Mouse (Mus musculus) myocyte (in vitro differentiated cells): Measurements from ENCODE around the gene Tpra1. TPM values are rescaled to one million over a fixed set of nuclear protein-coding genes. Genes with fewer than 3 reads are reported as not detected.
A peak's percentile ranks its signal among the peaks of the same experiment; 100 is the strongest.

ENCODE experiments used
- H3K27me3 ChIP-seq: one replicate; pipeline ENCODE4 v1.6.1; 2011; ENCODE audit not compliant: control insufficient read depth, insufficient read depth, insufficient read length
- H3K36me3 ChIP-seq: one replicate; pipeline ENCODE4 v1.6.1; 2011; ENCODE audit not compliant: control insufficient read depth, insufficient read depth
- H3K4me2 ChIP-seq: one replicate; pipeline ENCODE4 v1.6.1; 2011; ENCODE audit warnings: low read depth, control low read depth
- H3K4me3 ChIP-seq: one replicate; pipeline ENCODE4 v1.5.1; 2011; ENCODE audit warnings: mild to moderate bottlenecking, control low read depth, moderate library complexity
- H3K79me2 ChIP-seq: one replicate; pipeline ENCODE4 v1.6.1; 2011; ENCODE audit not compliant: control insufficient read depth, insufficient read depth
- H3ac ChIP-seq: one replicate; pipeline ENCODE4 v1.6.1; 2011; ENCODE audit not compliant: control insufficient read depth, insufficient read length
- CEBPB ChIP-seq: IDR thresholded peaks from 2 replicates; pipeline ENCODE4 v1.6.1; 2011; ENCODE audit warnings: mild to moderate bottlenecking, moderate library complexity; ENCODE audit not compliant: poor library complexity, insufficient read depth, severe bottlenecking
- E2F4 ChIP-seq: IDR thresholded peaks from one replicate; pipeline ENCODE4 v1.6.1; 2011; ENCODE audit warnings: mild to moderate bottlenecking, control low read depth, moderate library complexity; ENCODE audit not compliant: insufficient read depth
- MAX ChIP-seq: IDR thresholded peaks from one replicate; pipeline ENCODE4 v1.6.1; 2011; ENCODE audit warnings: low read depth, mild to moderate bottlenecking, control low read depth
- MYOD1 ChIP-seq, 3 experiments: IDR thresholded peaks; one replicate each; pipeline ENCODE4 v1.6.1; 2011; ENCODE audit warnings: control low read depth in 2 of 3, low read depth in 2 of 3, mild to moderate bottlenecking in 2 of 3, moderate library complexity in 1 of 3; ENCODE audit not compliant: insufficient read length in 2 of 3, control insufficient read depth in 1 of 3
- MYOG ChIP-seq, 3 experiments: IDR thresholded peaks; one replicate each; pipeline ENCODE4 v1.6.1; 2011; ENCODE audit warnings: control low read depth in 2 of 3, low read depth in 2 of 3, mild to moderate bottlenecking in 2 of 3; ENCODE audit not compliant: insufficient read length in 2 of 3, control insufficient read depth in 1 of 3, insufficient read depth in 1 of 3
- POLR2A ChIP-seq: IDR thresholded peaks from one replicate; pipeline ENCODE4 v1.6.1; 2011; ENCODE audit warnings: low read depth, mild to moderate bottlenecking, control low read depth, moderate library complexity; ENCODE audit not compliant: insufficient read length
- POLR2AphosphoS2 ChIP-seq: IDR thresholded peaks from one replicate; pipeline ENCODE4 v1.6.1; 2011; ENCODE audit warnings: low read depth, control low read depth; ENCODE audit not compliant: insufficient read length
- REST ChIP-seq: IDR thresholded peaks from one replicate; pipeline ENCODE4 v1.6.1; 2011; ENCODE audit warnings: mild to moderate bottlenecking, control low read depth, moderate library complexity; ENCODE audit not compliant: insufficient read depth, insufficient read length
- SRF ChIP-seq: IDR thresholded peaks from one replicate; pipeline ENCODE4 v1.6.1; 2011; ENCODE audit warnings: low read depth; ENCODE audit not compliant: control insufficient read depth, insufficient read length
- TCF12 ChIP-seq: IDR thresholded peaks from one replicate; pipeline ENCODE4 v1.6.1; 2011; ENCODE audit warnings: mild to moderate bottlenecking, control low read depth; ENCODE audit not compliant: poor library complexity, insufficient read depth, severe bottlenecking
- TCF3 ChIP-seq: IDR thresholded peaks from one replicate; pipeline ENCODE4 v1.6.1; 2011; ENCODE audit warnings: low read depth, control low read depth; ENCODE audit not compliant: insufficient read length
- USF1 ChIP-seq: IDR thresholded peaks from one replicate; pipeline ENCODE4 v1.6.1; 2011; ENCODE audit warnings: low read depth, mild to moderate bottlenecking, control low read depth, moderate library complexity
- polyA plus RNA-seq: library from polyadenylated mRNA; unstranded; fragments of >200 nt; fragmentation: generic; extraction: Trizol; gene quantifications from one replicate; pipeline ENCODE4 v1.2.1, GENCODE M21; 2012; ENCODE audit warnings: missing spikeins

The Tpra1 gene
- polyA plus RNA-seq, 1 experiment = 27.3 TPM

- TF ChIP-seq MAX = no peak
- no peak for TF ChIP-seq POLR2A
- TF ChIP-seq TCF12 = no peak
- TF ChIP-seq MYOD1 (IDR thresholded peaks at IDR 0.05; ENCODE audit: control insufficient read depth in 1 of 3, insufficient read length in 2 of 3, low read depth in 2 of 3) = no peak
- TF ChIP-seq USF1 = no peak
- TF ChIP-seq MYOG (IDR thresholded peaks at IDR 0.05; ENCODE audit: control insufficient read depth in 1 of 3, insufficient read depth in 1 of 3, insufficient read length in 2 of 3, low read depth in 2 of 3) = no peak
- no peak for TF ChIP-seq TCF3
- TF ChIP-seq POLR2AphosphoS2 = no peak
- TF ChIP-seq SRF = no peak
- TF ChIP-seq E2F4 = no peak
- no peak overlapping the region for H3K4me3 ChIP-seq
- no peaks in the 10 kb centered on the region for H3K79me2 ChIP-seq
- no peak overlapping the region for H3ac ChIP-seq
- H3K27me3 ChIP-seq = peaks cover 18% of the 10 kb centered on the region
- H3K36me3 ChIP-seq = no peaks in the 10 kb centered on the region
- H3K4me2 ChIP-seq = no peak overlapping the region
These were observed 30.5 kb upstream of the Tpra1 start for GRCm38 (mm10) chr6:88871546-88871945.

- no peak for TF ChIP-seq POLR2AphosphoS2
- no peak for TF ChIP-seq POLR2A
- TF ChIP-seq MYOG (IDR thresholded peaks at IDR 0.05; ENCODE audit: control insufficient read depth in 1 of 3, insufficient read depth in 1 of 3, insufficient read length in 2 of 3, low read depth in 2 of 3) = no peak
- no peak for TF ChIP-seq CEBPB
- TF ChIP-seq REST = no peak
- no peak for TF ChIP-seq TCF3
- no peak for TF ChIP-seq SRF
- TF ChIP-seq MYOD1 (IDR thresholded peaks at IDR 0.05; ENCODE audit: control insufficient read depth in 1 of 3, insufficient read length in 2 of 3, low read depth in 2 of 3) = no peak
- TF ChIP-seq USF1 = no peak
- H3K27me3 ChIP-seq = peaks cover 18% of the 10 kb centered on the region
- H3ac ChIP-seq = no peak overlapping the region
- no peak overlapping the region for H3K4me3 ChIP-seq
- no peak overlapping the region for H3K4me2 ChIP-seq
- H3K79me2 ChIP-seq = no peaks in the 10 kb centered on the region
- H3K36me3 ChIP-seq = no peaks in the 10 kb centered on the region
These were observed 29.2 kb upstream of the Tpra1 start for GRCm38 (mm10) chr6:88872811-88873210.

GRCm38 (mm10) chr6:88873965-88874867 is 27.8 kb upstream of the Tpra1 start:
- TF ChIP-seq POLR2A (no peak), USF1 (no peak), TCF12 (no peak), MYOG (IDR thresholded peaks at IDR 0.05; ENCODE audit: control insufficient read depth in 1 of 3, insufficient read depth in 1 of 3, insufficient read length in 2 of 3, low read depth in 2 of 3) (no peak)
- Histone ChIP-seq H3K4me2 (peak overlapping the region; percentile 6), H3ac (no peak overlapping the region), H3K27me3 (peaks cover 18% of the 10 kb centered on the region), H3K4me3 (no peak overlapping the region), H3K79me2 (no peaks in the 10 kb centered on the region), H3K36me3 (no peaks in the 10 kb centered on the region)

GRCm38 (mm10) chr6:88874868-88875508 is 27.1 kb upstream of the Tpra1 start, which contains the start of gene Podxl2:
TSS of gene Podxl2 (minus strand) at chr6:88875044.
- H3K36me3 ChIP-seq = no peaks in the 10 kb centered on the region
- H3K4me3 ChIP-seq = no peak within 1 kb of the TSS
- H3K4me2 ChIP-seq = peak within 1 kb of the TSS; percentile 6
- H3K27me3 ChIP-seq = peaks cover 18% of the 10 kb centered on the region
- no peak within 1 kb of the TSS for H3ac ChIP-seq
- H3K79me2 ChIP-seq = no peaks in the 10 kb centered on the region
- TF ChIP-seq TCF12 = no peak
- TF ChIP-seq MYOG (IDR thresholded peaks at IDR 0.05; ENCODE audit: control insufficient read depth in 1 of 3, insufficient read depth in 1 of 3, insufficient read length in 2 of 3, low read depth in 2 of 3) = no peak
- TF ChIP-seq E2F4 = no peak
- TF ChIP-seq REST = no peak
- TF ChIP-seq POLR2A = no peak
- no peak for TF ChIP-seq MAX
- no peak for TF ChIP-seq MYOD1 (IDR thresholded peaks at IDR 0.05; ENCODE audit: control insufficient read depth in 1 of 3, insufficient read length in 2 of 3, low read depth in 2 of 3)

GRCm38 (mm10) chr6:88879471-88879870 is 22.6 kb upstream of the Tpra1 start:
- H3ac ChIP-seq = no peak overlapping the region
- no peaks in the 10 kb centered on the region for H3K79me2 ChIP-seq
- H3K4me3 ChIP-seq = no peak overlapping the region
- H3K36me3 ChIP-seq = no peaks in the 10 kb centered on the region
- H3K27me3 ChIP-seq = peaks cover 9% of the 10 kb centered on the region
- no peak overlapping the region for H3K4me2 ChIP-seq
- TF ChIP-seq USF1 = no peak
